Mouse (Mus musculus) liver, adult 2 months (tissue): ENCODE data around the gene Gpc6. TPM values are rescaled to one million over a fixed set of nuclear protein-coding genes. Genes with fewer than 3 reads are reported as not detected.

Experiments used
- DNase-seq: peaks from one replicate; pipeline ENCODE4 v3.0.0-alpha.2; 2011; ENCODE audit warnings: low read depth, low spot score; ENCODE audit errors: extremely low read depth
- H3K27ac ChIP-seq: fragments of 200-500 bp; replicated peaks from 2 replicates; pipeline ENCODE4 v1.5.1; 2012; ENCODE audit warnings: low read depth, mild to moderate bottlenecking, control low read depth, inconsistent platforms, low read length; ENCODE audit not compliant: insufficient read depth
- H3K27me3 ChIP-seq: fragments of 200-500 bp; 2 replicates; pipeline ENCODE4 v1.6.1; 2012; ENCODE audit warnings: mild to moderate bottlenecking, moderate library complexity, low read length, inconsistent platforms; ENCODE audit not compliant: control insufficient read depth, insufficient read depth
- H3K36me3 ChIP-seq: fragments of 200-500 bp; 2 replicates; pipeline ENCODE4 v1.6.1; 2012; ENCODE audit warnings: low read length, inconsistent platforms; ENCODE audit not compliant: control insufficient read depth, insufficient read depth
- H3K4me1 ChIP-seq: fragments of 200-500 bp; 2 replicates; pipeline ENCODE4 v1.6.1; 2011; ENCODE audit warnings: low read length; ENCODE audit not compliant: control insufficient read depth, insufficient read depth
- H3K4me3 ChIP-seq: fragments of 200-500 bp; 2 replicates; pipeline ENCODE4 v1.5.1; 2011; ENCODE audit warnings: low read depth, mild to moderate bottlenecking, control low read depth, low read length, moderate library complexity; ENCODE audit not compliant: insufficient read depth
- H3K79me2 ChIP-seq: fragments of 200-500 bp; 2 replicates; pipeline ENCODE4 v1.6.1; 2012; ENCODE audit warnings: inconsistent platforms, mild to moderate bottlenecking, low read length, moderate library complexity; ENCODE audit not compliant: control insufficient read depth, insufficient read depth
- H3K9ac ChIP-seq: fragments of 200-500 bp; 2 replicates; pipeline ENCODE4 v1.6.1; 2012; ENCODE audit warnings: low read depth, mild to moderate bottlenecking, control low read depth, inconsistent platforms, low read length
- CTCF ChIP-seq: fragments of 200-500 bp; IDR thresholded peaks from 2 replicates; pipeline ENCODE4 v1.5.1; 2011; ENCODE audit warnings: low read depth, low read length, control low read depth
- POLR2A ChIP-seq: fragments of 200-500 bp; IDR thresholded peaks from 2 replicates; pipeline ENCODE4 v1.6.1; 2011; ENCODE audit warnings: low read length, control low read depth; ENCODE audit not compliant: insufficient read depth; ENCODE audit errors: extremely low read depth
- WGBS: fragments of 180-500 bp; shearing (Covaris S2); methylation state at CpG from one replicate; pipeline ENCODE4 v1.1.7; 2018; 5-methylcytosine and 5-hydroxymethylcytosine counted together
- polyA plus RNA-seq: library from polyadenylated mRNA; depleted of rRNA; stranded (reverse); fragments of >200 nt; gene quantifications from 2 replicates; pipeline ENCODE4 v1.2.3, GENCODE M21; 2012
- total RNA-seq: library from RNA; depleted of rRNA; stranded (reverse); fragments of >200 nt; gene quantifications from 2 replicates; pipeline ENCODE4 v1.2.3, GENCODE M21; 2014

Gene Gpc6
- total and polyA plus RNA-seq, 2 experiments, result 0.88 to 2.6 TPM

GRCm38 (mm10) chr14:117773373-117773772 is 848.3 kb downstream of the Gpc6 start:
- Histone ChIP-seq H3K79me2 (no peaks in the 10 kb centered on the region), H3K27ac (no peak overlapping the region), H3K4me3 (no peak overlapping the region), H3K9ac (no peak overlapping the region), H3K36me3 (no peaks in the 10 kb centered on the region), H3K27me3 (no peaks in the 10 kb centered on the region), H3K4me1 (no peaks in the 10 kb centered on the region)
- DNase-seq, result no peak
- no peak for TF ChIP-seq CTCF
- no peak for TF ChIP-seq POLR2A
- 93% methylated on average over 2 of the region's 2 CpGs for WGBS

GRCm38 (mm10) chr14:117777866-117778500 is 852.9 kb downstream of the Gpc6 start:
- WGBS, result 96% methylated on average over 13 of the region's 13 CpGs
- Histone ChIP-seq H3K36me3 (no peaks in the 10 kb centered on the region), H3K79me2 (no peaks in the 10 kb centered on the region), H3K27ac (no peak overlapping the region), H3K27me3 (no peaks in the 10 kb centered on the region), H3K4me3 (no peak overlapping the region), H3K9ac (no peak overlapping the region), H3K4me1 (no peaks in the 10 kb centered on the region)
- no peak for DNase-seq
- no peak for TF ChIP-seq CTCF
- TF ChIP-seq POLR2A, result no peak

GRCm38 (mm10) chr14:117778538-117779413 is 853.7 kb downstream of the Gpc6 start:
- Histone ChIP-seq H3K27ac (no peak overlapping the region), H3K79me2 (no peaks in the 10 kb centered on the region), H3K9ac (no peak overlapping the region), H3K4me1 (no peaks in the 10 kb centered on the region), H3K27me3 (no peaks in the 10 kb centered on the region), H3K36me3 (no peaks in the 10 kb centered on the region), H3K4me3 (no peak overlapping the region)
- TF ChIP-seq POLR2A (no peak), CTCF (no peak)
- WGBS, result 88% methylated on average over 15 of the region's 15 CpGs
- no peak for DNase-seq

- no peaks in the 10 kb centered on the region for H3K79me2 ChIP-seq
- no peak overlapping the region for H3K4me3 ChIP-seq
- no peak for DNase-seq
- WGBS, result 73% methylated on average over 5 of the region's 5 CpGs
- H3K27ac ChIP-seq, result no peak overlapping the region
- H3K36me3 ChIP-seq, result no peaks in the 10 kb centered on the region
- no peaks in the 10 kb centered on the region for H3K4me1 ChIP-seq
- no peak for TF ChIP-seq CTCF
- TF ChIP-seq POLR2A, result no peak
- no peak overlapping the region for H3K9ac ChIP-seq
- no peaks in the 10 kb centered on the region for H3K27me3 ChIP-seq
Observed at GRCm38 (mm10) chr14:117781724-117782123, 856.6 kb downstream of the Gpc6 start.

- WGBS, result 90% methylated on average over 8 of the region's 8 CpGs
- H3K79me2 ChIP-seq, result no peaks in the 10 kb centered on the region
Observed at GRCm38 (mm10) chr14:117783671-117784262, 858.7 kb downstream of the Gpc6 start.

More at GRCm38 (mm10) chr14:117783671-117784262, 858.7 kb downstream of the Gpc6 start:
- H3K4me3 ChIP-seq, result no peak overlapping the region
- TF ChIP-seq POLR2A (no peak), CTCF (no peak)
- H3K27me3 ChIP-seq, result no peaks in the 10 kb centered on the region
- no peaks in the 10 kb centered on the region for H3K36me3 ChIP-seq
- no peak overlapping the region for H3K27ac ChIP-seq
- H3K4me1 ChIP-seq, result no peaks in the 10 kb centered on the region
- no peak for DNase-seq
- H3K9ac ChIP-seq, result no peak overlapping the region
